Mouse (Mus musculus) heart, adult 10 weeks (tissue): ENCODE results near the gene Zfp524. TPM values are rescaled to one million over a fixed set of nuclear protein-coding genes. Genes with fewer than 3 reads are reported as not detected.

Source experiments
- polyA plus RNA-seq: library from polyadenylated mRNA; stranded (reverse); fragments of 350-450 nt; fragmentation: Illumina TruSeq; extraction: RNeasy Lipid Tissue Mini Kit (QIAGEN cat#74804); gene quantifications from one replicate; pipeline ENCODE4 v1.2.3, GENCODE M21; 2014; ENCODE audit warnings: low read depth, low replicate concordance

Zfp524 gene
- polyA plus RNA-seq, result 14.0 TPM

GRCm38 (mm10) chr7:5014251-5015117 lies at the start of gene Zfp524, which contains the start of gene Fiz1:
Zfp524 (plus strand) TSS chr7:5014415.
Fiz1 (minus strand) TSS chr7:5014697.

GRCm38 (mm10) chr7:4971068-4971467 lies 43.1 kb upstream of the Zfp524 start, which contains the start of gene Sbk3:
Sbk3 (minus strand) TSS chr7:4971168.

GRCm38 (mm10) chr7:4996003-4996895 lies 18.0 kb upstream of the Zfp524 start, which contains the start of gene Zfp579:
Zfp579 (minus strand) TSS chr7:4996158.

GRCm38 (mm10) chr7:5015118-5016001 lies 1.1 kb downstream of the Zfp524 start, which contains the start of gene Gm44973:
Gm44973 (plus strand) TSS chr7:5015496.

GRCm38 (mm10) chr7:5020000-5020681 lies 5.9 kb downstream of the Zfp524 start, which contains the start of the genes Zfp865 and Ccdc106:
Zfp865 (plus strand) TSS chr7:5020376.
Ccdc106 (plus strand) TSS chr7:5020553.

GRCm38 (mm10) chr7:5033818-5034217 lies 19.6 kb downstream of the Zfp524 start, which contains the start of gene 4632433K11Rik:
4632433K11Rik (plus strand) TSS chr7:5034118.

GRCm38 (mm10) chr7:5038109-5038732 lies 24.0 kb downstream of the Zfp524 start, which contains the start of gene Zfp784:
Zfp784 (minus strand) TSS chr7:5038446.

GRCm38 (mm10) chr7:5051193-5052192 lies 37.3 kb downstream of the Zfp524 start, which contains the start of gene Zfp580:
Zfp580 (plus strand) TSS chr7:5051538.

GRCm38 (mm10) chr7:5061774-5062359 lies 47.7 kb downstream of the Zfp524 start, which contains the start of gene U2af2:
U2af2 (plus strand) TSS chr7:5062143.

Other genes starting within 250 kb of the Zfp524 start
- gene Fam71e2, start 243.1 kb upstream of the Zfp524 start, polyA plus RNA-seq, result not detected
- gene Il11, start 231.6 kb upstream of the Zfp524 start, polyA plus RNA-seq, result not detected
- gene Tmem190, start 231.5 kb upstream of the Zfp524 start, polyA plus RNA-seq, result not detected
- gene Tmem238, start 224.8 kb upstream of the Zfp524 start, polyA plus RNA-seq, result 6.3 TPM
- gene Rpl28, start 221.5 kb upstream of the Zfp524 start, polyA plus RNA-seq, result 392 TPM
- gene Ube2s, start 201.8 kb upstream of the Zfp524 start, polyA plus RNA-seq, result 101 TPM
- gene Shisa7, start 169.7 kb upstream of the Zfp524 start, polyA plus RNA-seq, result not detected
- gene Isoc2b, start 144.2 kb upstream of the Zfp524 start, polyA plus RNA-seq, result 13.4 TPM
- 45.8 TPM for gene Isoc2a, start 137.3 kb upstream of the Zfp524 start, polyA plus RNA-seq
- not detected for gene Gm36210, start 107.9 kb upstream of the Zfp524 start, polyA plus RNA-seq
- gene Zfp628, start 99.2 kb upstream of the Zfp524 start, polyA plus RNA-seq, result 4.9 TPM
- 4.8 TPM for gene Nat14, start 92.4 kb upstream of the Zfp524 start, polyA plus RNA-seq
- gene Ssc5d, start 88.6 kb upstream of the Zfp524 start, polyA plus RNA-seq, result 4.7 TPM
- 56.6 TPM for gene Sbk2, start 50.0 kb upstream of the Zfp524 start, polyA plus RNA-seq
- gene Sbk3, start 43.2 kb upstream of the Zfp524 start, polyA plus RNA-seq, result 60.8 TPM
- gene Zfp579, start 18.3 kb upstream of the Zfp524 start, polyA plus RNA-seq, result 25.1 TPM
- 17.3 TPM for gene Fiz1, start 282 bp downstream of the Zfp524 start, polyA plus RNA-seq
- not detected for gene Gm44973, start 1.1 kb downstream of the Zfp524 start, polyA plus RNA-seq
- gene Zfp865, start 6.0 kb downstream of the Zfp524 start, polyA plus RNA-seq, result 11.4 TPM
- gene Ccdc106, start 6.1 kb downstream of the Zfp524 start, polyA plus RNA-seq, result not detected
- gene 4632433K11Rik, start 19.7 kb downstream of the Zfp524 start, polyA plus RNA-seq, result not detected
- gene Zfp784, start 24.0 kb downstream of the Zfp524 start, polyA plus RNA-seq, result 8.3 TPM
- 3.2 TPM for gene Zfp580, start 37.1 kb downstream of the Zfp524 start, polyA plus RNA-seq
- gene U2af2, start 47.7 kb downstream of the Zfp524 start, polyA plus RNA-seq, result 85.2 TPM
- gene Epn1, start 65.8 kb downstream of the Zfp524 start, polyA plus RNA-seq, result 140 TPM
- gene Rfpl4, start 102.5 kb downstream of the Zfp524 start, polyA plus RNA-seq, result not detected
- gene Rasl2-9, start 111.5 kb downstream of the Zfp524 start, polyA plus RNA-seq, result 7.9 TPM
- not detected for gene Vmn1r55, start 135.3 kb downstream of the Zfp524 start, polyA plus RNA-seq
- gene Vmn1r56, start 182.3 kb downstream of the Zfp524 start, polyA plus RNA-seq, result not detected
- not detected for gene Vmn1r57, start 204.1 kb downstream of the Zfp524 start, polyA plus RNA-seq